Mouse (Mus musculus): ENCODE results near the gene Tpp2.

GRCm38 (mm10) chr1:43942814-43943213 lies 9.4 kb downstream of the Tpp2 start:
- TF ChIP-seq E2F4 (IDR thresholded peaks at IDR 0.05; ENCODE audit: insufficient read depth) (no peak), POLR2A (IDR thresholded peaks at IDR 0.05; ENCODE audit: insufficient read length, low read depth) (no peak), TCF12 (IDR thresholded peaks at IDR 0.05; ENCODE audit: insufficient read depth, poor library complexity, severe bottlenecking) (no peak), MAX (IDR thresholded peaks at IDR 0.05; ENCODE audit: low read depth) (no peak), MYOG (IDR thresholded peaks at IDR 0.05; ENCODE audit: control insufficient read depth in 1 of 3, insufficient read depth in 1 of 3, insufficient read length in 2 of 3, low read depth in 2 of 3) (no peak), USF1 (IDR thresholded peaks at IDR 0.05; ENCODE audit: low read depth) (no peak), MYOD1 (IDR thresholded peaks at IDR 0.05; ENCODE audit: control insufficient read depth in 1 of 3, insufficient read length in 2 of 3, low read depth in 2 of 3) (no peak), CEBPB (IDR thresholded peaks at IDR 0.05; ENCODE audit: insufficient read depth, poor library complexity, severe bottlenecking) (no peak), REST (IDR thresholded peaks at IDR 0.05; ENCODE audit: insufficient read depth, insufficient read length) (no peak), SRF (IDR thresholded peaks at IDR 0.05; ENCODE audit: control insufficient read depth, insufficient read length, low read depth) (no peak), POLR2AphosphoS2 (IDR thresholded peaks at IDR 0.05; ENCODE audit: insufficient read length, low read depth) (no peak)

Measured in myocyte (in vitro differentiated cells).